In the genomic region with DNA sequence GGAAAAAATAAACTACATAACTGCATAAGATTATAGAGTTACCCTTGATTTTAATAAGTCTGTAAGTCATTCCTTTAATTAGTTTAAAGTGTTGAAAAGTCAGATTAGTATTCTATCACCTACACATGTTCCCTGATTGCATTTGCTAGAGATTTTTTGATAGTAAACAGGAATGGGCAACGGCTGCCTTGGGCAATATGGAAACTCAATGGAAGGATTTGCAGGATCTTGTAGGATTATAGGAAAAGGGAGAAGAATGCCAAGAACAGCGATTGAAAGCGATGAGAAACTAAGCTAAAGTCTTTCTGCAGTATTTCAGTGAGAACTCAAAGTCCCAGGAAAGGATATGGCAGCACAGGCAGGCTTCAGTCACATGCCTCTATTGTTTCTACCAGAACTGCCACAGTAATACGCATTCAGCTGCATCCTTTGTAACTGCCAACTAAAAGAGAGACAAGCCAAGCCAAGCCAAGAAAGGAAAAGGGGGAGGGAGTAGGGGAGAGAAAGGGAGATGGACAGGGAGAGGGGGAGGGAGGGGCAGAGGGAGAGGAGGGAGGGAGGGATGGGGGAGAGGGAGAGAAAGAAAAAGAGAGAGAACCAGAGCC, we compare ENCODE assay signal across 11 mouse cellular contexts.
DNase-seq lines count a peak whose midpoint lies in the region; ATAC-seq lines count a peak whose summit lies in the region.
"Had no signal": no experiment of that assay in that cellular context is flagged by ENCODE, and none has a peak within 500 bp of the region (broad histone marks: within the 10 kb centered on the region; RNA-seq: fewer than 3 reads in every experiment).

No protein-coding gene starts in this region.

- H3K4me1 ChIP-seq in forebrain, embryonic 12.5 days = peaks cover 11% of the 10 kb centered on the region
- H3K4me1 ChIP-seq in liver, embryonic 11.5 days (replicated peaks; ENCODE audit: control insufficient read depth, insufficient read depth, low read length) = no peaks in the 10 kb centered on the region

- H3K4me3 ChIP-seq in forebrain, embryonic 12.5 days (replicated peaks) = no peak overlapping the region
- no peak overlapping the region for H3K4me3 ChIP-seq in liver, embryonic 11.5 days (ENCODE audit: low read depth, low read length)

- H3K9me3 ChIP-seq in forebrain, embryonic 12.5 days = no peaks in the 10 kb centered on the region
- H3K9me3 ChIP-seq in liver, embryonic 11.5 days (ENCODE audit: control insufficient read depth, low read length) = no peaks in the 10 kb centered on the region

- no peak overlapping the region for H3K4me2 ChIP-seq in forebrain, embryonic 12.5 days
- no peak overlapping the region for H3K4me2 ChIP-seq in liver, embryonic 11.5 days

- 24% methylated on average over 4 of the region's 4 CpGs for WGBS in forebrain, embryonic 12.5 days
- 75% methylated on average over 4 of the region's 4 CpGs for WGBS in liver, embryonic 11.5 days

- H3K9ac ChIP-seq in forebrain, embryonic 12.5 days = no peak overlapping the region
- no peak overlapping the region for H3K9ac ChIP-seq in liver, embryonic 11.5 days (ENCODE audit: low read depth, low read length)

- H3K27ac ChIP-seq in forebrain, embryonic 12.5 days = no peak overlapping the region
- no peak overlapping the region for H3K27ac ChIP-seq in liver, embryonic 11.5 days (ENCODE audit: low read depth, low read length)

- DNase-seq in right cerebral cortex, adult 18-20 months = peak; percentile 17
- no peak for DNase-seq in right cerebral cortex, postnatal 25 days
- DNase-seq in mesoderm, embryonic 11.5 days (ENCODE audit: low read depth, low spot score) = peak; percentile 12
- DNase-seq in telencephalon, adult 2 months (ENCODE audit: low read depth, low spot score) = peak; percentile 54
- no peak for DNase-seq in liver, embryonic 11.5 days (ENCODE audit: low spot score)
- DNase-seq in MN1 (ENCODE audit: low spot score) = no peak
- DNase-seq: cerebellum, adult 8-10 months; heart, postnatal 4 days; kidney, postnatal 14 days; lung, adult 18-20 months had no signal

- no peaks in the 10 kb centered on the region for H3K36me3 ChIP-seq in forebrain, embryonic 12.5 days (replicated peaks)
- H3K36me3 ChIP-seq in liver, embryonic 11.5 days (ENCODE audit: control insufficient read depth, insufficient read depth, low read length) = no peaks in the 10 kb centered on the region

- no peaks in the 10 kb centered on the region; the same call in 1 of the 2 replicates for H3K27me3 ChIP-seq in forebrain, embryonic 12.5 days
- H3K27me3 ChIP-seq in liver, embryonic 11.5 days (replicated peaks; ENCODE audit: control insufficient read depth, insufficient read depth, low read length) = no peaks in the 10 kb centered on the region

- ATAC-seq in forebrain, embryonic 12.5 days (ENCODE audit: low FRiP score) = peak; percentile 91
- no peak for ATAC-seq in liver, embryonic 11.5 days (replicated peaks; ENCODE audit: low FRiP score)

Comparison
In these comparisons a context has a peak if more than half of its experiments do, and no peak if none do; other contexts are left out.
1. DNase-seq: peak in right cerebral cortex, adult 18-20 months (single experiment), mesoderm, embryonic 11.5 days (single experiment) and telencephalon, adult 2 months (single experiment); none in right cerebral cortex, postnatal 25 days (single experiment), liver, embryonic 11.5 days (single experiment) and MN1 (single experiment).